Mouse (Mus musculus) embryo, embryonic 10 days (tissue): ENCODE results near the gene Gm21964.

Experiments
- DNase-seq: peaks from one replicate; pipeline ENCODE4 v3.0.0-alpha.2; 2015; ENCODE audit warnings: low spot score

Gm21964 gene

DNA sequence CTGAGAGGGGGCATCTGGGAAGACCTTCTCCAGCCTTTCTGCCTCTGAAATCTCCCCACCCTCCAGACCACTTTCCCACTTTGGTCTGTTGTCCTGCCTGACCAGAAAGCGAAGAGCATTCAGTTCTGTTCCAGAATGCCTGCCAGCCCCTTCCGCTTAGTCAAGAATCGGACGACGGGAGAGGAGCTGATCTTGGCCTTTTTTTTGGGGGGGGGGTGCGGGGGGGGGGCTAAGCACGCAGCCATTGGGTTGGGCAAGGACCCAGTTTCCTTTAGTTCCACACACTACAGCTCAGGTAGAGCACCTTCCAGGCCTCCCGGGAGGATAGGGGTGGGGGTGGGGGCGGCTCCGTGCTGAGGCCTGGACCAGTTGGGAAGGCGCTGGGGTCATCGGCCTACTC lies at the start of gene Gm21964:
TSS of gene Gm21964 (plus strand) at position 301 of the 400 bp plus-strand sequence.
- no peak for DNase-seq

DNA sequence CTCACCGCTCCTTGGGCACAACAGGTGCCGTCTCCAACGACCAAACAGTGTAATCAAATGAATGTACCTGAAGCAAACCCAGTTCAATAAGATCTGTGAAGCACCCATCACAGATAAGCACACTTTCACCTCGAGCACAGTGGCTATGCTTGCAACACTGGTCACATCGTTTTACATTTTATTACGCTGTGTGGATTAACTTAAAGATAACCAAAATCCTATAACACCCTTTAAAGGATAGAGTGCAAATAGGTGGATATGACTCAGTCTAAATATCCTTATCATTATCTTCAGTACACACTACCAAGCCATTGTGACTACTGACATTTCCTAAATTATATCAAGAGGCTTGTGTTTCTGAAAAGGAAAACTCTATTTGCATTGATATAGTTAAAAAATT lies 49.8 kb upstream of the Gm21964 start:
- no peak for DNase-seq

DNA sequence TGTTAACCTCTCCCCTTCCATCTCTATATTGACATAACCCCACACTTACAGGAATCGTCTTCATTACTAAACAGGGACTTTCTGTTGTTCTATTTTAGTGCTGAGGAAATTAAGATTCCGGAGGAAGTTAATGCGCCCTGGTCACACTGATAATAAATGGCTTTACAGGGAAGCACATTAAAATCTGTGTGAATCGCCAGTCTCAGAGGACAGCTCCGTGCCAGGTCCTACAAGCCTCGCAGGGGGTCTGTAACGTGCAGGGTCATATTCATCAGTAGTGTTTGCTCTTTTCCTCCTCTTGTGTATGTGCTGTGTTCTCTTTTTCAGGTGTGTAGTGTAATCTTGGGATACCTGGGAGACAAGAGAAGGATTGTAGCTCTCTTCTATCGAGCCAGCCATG lies 42.8 kb upstream of the Gm21964 start:
- no peak for DNase-seq

DNA sequence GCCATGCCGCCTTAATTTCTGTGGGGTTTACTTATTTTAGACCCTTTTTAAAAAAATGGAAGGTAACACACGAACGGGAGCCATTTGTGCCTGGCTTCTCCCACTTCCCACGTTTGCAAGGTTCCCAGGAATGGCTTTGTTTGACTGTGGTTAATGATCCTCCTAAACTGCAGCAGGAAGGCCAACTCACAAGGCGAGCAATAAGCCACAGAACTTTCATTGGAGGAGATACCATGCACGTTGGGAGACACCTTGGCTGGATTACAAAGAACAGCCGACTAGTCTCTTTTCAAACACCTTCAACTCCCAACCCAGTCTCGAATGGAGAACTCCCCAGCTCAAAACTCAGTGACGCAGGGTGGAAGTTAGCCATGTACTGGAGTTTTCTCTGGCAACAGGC lies 36.8 kb upstream of the Gm21964 start:
- no peak for DNase-seq

DNA sequence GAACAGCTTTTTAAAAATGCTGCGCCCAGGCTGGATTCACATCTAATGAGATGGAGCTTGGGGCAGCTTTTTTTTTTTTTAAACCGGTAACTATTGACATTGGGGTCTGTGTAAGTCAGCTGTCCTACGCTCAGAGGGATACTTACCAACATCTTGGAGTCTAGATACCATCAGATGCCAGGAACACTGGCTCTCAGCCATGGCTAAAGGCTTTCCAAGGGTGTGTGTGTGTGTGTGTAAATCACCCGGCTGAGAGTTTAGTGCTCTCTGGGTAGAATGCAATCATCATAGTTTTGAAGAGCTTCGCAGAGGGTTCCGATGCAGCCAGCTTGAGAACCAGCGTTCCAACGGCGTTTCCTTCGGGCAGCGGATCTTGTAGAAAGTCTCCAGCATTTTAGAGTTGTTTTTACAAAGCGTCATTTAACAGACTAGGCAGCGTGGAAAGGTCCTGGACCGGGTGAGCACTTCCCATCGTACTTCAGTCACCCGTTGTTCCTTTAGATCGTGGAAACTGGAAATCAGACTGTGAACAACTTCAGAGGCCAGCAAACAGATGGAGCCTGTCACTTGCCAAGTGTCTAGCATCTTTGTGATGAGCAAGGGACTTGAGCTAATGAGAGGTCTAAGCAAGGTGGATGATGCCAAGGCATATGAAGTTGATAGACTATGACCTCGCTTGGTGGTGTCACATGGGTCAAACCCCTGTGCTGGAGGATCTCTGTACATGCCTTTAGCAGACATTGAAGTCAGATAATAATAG lies 36.2 kb upstream of the Gm21964 start:
- no peak for DNase-seq

DNA sequence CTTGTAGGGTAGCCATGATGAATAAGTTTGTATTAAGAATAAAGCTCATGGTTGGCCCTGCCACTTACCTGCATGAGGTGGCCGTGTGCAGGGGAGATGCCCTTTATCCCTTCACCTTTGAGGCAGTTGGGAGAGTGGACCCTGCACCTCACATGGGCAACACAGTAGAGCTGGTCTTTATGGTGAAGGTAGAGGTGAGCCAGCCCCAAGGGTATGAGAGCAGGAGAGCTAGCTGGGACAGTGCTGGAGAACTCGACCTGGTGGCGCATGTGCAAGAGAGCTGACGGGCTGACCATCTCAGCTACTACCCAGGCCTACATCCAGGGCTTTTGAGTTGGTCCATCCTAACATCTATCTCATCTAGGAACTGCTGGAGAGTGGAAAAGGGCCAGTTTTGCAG lies 35.3 kb upstream of the Gm21964 start:
- DNase-seq, result no peak

DNA sequence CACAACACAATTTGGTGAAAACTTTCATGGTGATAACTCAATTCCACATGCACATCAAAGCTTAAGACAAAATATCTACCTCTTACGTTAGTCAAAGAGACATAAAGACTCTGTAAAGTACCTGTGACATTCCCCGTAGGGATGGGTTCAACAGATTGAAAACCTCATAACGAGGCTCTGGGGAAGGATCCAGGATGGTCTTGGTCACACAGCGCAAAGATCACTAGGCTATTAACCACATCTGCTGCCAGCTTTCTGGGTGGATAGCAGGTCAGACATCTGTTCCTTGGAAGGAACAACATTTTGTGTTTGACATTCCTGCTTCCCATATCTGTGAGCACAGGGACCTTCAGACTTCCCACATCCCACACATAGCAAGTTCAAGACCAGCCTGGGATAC lies 31.3 kb upstream of the Gm21964 start:
- DNase-seq, result no peak

DNA sequence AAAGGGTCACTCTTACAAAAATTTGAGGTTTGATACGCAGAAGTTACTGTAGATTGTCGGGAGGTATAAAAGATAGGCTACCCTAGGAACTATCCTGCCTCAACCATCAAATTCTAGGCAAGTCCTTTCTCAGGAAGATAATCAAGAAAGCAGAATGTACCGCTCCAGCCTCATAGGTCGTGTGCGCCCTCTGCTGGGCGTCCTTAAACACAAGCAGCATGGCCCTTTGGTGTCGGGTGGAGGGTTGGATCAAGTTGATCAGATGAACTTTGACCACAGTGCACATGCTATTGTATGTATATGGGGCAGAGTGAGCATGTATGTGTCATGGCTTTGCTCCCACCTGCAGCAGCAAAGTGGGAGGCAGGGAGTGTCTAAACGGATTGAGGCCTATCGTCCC lies 29.4 kb upstream of the Gm21964 start:
- DNase-seq, result peak; percentile 92

DNA sequence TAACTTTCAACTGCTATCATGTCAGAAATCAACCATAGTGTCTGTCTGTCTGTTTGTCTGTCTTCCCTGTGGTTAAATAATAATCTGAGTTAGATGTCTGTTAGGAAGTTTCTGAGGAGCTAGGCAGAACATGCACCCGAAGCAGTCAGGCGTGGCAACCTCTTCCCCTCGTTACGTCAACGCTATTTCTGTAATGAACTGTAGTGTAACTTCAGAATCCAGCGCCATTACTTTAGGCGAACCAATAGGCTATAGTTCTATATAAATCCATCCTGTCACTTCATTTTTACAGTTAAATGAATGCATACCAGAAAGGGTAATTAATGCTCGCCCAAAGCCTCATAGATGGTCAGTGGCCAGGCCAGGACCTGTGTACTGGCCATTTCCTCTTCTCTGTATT lies 26.5 kb upstream of the Gm21964 start:
- no peak for DNase-seq

DNA sequence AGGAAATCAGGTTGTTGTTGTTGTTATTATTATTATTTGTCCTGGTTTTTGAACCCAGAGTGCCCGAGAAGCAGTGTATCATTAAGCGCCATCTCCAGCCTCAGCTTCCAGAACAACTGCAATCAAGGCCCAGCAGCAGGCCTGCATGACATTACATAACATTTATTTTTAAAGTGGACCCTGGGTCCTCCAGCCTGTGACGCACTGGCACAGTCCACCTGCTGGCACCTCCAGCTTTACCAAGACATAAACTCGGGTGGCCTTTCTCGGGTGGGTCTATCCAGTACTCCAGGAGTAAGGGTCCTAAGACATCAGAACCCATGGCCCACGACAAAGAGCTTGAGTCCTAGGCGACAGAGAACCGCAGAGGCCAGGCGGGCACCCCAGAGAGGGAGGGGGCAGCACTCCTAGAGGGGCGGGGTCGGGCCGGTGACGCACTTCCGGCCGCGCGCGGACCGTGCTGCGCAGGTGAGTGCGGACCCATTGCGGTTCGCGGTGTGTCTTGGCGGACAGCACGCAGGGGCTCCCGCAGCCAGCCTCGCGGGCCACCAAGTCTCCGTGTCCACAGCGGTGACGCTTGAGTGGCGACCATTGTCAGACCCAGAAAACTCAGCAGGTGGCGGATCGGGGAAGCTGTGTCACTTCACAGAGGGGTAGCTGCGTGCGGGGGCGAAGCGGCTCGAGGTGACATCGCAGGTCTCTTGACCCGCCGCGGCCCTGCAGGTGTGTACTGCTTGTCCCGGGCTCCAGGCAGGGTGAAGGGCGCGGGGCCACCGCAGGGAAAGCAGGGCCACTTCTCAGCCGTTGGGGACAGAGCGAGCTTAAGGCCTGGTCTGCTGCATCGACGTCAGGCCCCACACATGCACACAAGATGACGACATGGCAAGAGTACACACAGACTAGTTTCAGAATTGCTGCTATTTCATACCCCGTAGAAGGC lies 21.5 kb upstream of the Gm21964 start, which contains the start of gene Zfp612:
TSS of gene Zfp612 (plus strand) at position 465 of the 940 bp plus-strand sequence.
- DNase-seq, result peak; percentile 77

DNA sequence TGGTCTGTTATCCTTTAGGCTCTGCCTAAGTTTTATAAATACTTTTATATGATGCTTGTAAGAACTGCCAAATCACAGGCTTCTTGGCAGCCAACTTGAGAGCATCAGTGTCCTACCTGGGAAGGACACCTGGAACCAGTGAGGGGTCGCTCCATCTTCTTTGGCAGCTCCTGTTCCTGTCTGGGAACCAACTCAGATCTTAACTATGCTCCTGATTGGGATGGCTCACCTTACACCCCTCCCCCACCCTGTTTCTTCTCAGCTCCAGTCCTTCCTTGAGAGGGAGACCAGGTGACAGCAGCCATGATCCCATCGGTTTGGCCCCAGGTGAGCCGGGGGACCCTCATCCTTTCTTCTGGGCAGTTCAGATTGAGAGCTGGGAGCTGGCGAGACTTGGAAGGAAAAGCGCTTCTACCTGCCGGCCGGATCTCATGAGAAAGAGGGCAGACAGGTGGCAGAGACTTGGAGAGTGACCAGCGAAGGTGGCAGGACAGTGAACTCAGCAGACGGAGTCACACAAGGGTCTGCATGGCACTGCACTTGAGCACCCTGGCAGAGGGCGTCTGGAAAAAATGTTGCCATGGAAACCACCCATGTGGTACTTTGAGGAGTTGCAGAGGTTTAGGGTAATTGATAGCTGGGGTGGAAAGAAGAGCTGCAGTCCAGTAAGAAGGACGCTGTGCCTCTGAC lies 18.4 kb upstream of the Gm21964 start:
- no peak for DNase-seq

DNA sequence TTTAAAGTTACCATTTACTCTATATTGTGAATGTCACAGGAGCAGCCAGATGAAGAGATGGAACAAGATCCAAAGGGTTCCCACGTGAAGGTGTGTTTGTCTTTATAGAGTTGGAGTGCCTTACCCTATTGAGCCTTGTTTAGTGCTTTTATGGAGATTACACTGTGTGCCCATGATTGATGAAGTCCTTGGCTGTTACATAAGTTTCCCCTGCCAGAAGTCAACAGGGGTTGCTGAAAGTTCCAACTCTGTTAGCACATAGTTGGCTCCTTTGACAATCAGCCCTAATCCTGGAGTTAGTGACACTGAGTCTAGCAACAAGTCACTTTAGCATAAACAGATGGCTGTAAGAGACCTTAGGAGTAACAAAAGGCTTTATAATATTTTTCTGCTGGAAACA lies 9.1 kb upstream of the Gm21964 start:
- no peak for DNase-seq

DNA sequence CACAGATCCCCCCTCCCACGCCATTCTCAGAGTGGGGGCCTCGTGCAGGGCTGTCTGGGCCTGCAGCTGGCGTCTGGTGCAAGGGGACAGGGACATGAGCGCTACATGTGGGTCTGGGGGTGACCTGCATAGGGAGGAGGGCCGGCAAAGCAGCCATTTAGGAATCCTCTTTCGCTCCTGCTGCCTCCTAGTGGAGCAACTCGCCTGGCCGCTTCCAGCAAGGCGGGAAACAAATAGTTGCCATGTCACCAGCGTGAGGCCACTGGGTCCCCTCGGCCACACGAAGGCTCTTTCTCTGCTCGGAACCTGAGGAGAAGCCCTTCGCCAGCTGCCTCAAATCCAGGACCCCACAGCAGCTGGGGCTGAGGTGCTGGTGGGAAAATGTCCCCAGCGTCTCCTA lies 669 bp downstream of the Gm21964 start:
- no peak for DNase-seq

DNA sequence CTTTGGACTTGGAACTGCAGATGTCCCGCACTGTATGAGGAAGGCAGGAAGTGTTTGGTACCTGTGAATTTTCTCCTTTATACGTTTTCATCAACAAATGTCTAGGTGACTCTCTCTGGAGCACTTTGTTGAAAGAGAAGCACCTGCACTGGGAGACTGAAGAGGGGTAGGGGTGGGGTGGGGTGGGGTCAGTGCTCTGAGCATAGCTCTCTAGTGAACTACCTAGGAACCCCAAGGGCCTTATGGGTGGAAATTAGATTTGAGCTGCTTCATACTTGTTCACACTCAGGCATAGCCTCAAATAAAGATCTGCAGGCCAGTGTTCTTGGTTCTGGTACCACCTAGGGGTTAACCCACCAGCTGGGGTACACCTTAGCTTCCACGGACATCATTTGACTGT lies 1.6 kb downstream of the Gm21964 start, which contains the start of gene Gm17720:
TSS of gene Gm17720 (minus strand) at position 101 of the 400 bp plus-strand sequence.
- no peak for DNase-seq

DNA sequence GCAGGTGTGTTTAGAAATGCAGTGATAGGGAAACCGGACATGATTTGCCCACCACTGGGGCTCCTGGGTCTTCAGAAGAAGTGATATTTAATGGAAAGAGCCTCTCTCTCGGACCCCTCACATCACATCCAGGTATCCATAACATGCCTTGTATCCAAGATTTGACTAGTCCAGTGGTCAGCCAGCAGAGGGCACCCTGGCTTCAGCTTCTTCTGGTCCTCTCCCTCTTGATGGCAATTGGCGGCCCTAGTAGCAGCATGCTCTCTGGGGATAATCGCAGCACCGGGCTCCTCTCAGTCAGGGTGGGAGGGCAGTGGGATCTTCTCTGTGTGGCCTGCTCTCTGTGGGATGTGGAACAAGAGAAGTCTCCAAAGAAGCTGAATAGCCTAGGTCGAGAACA lies 18.7 kb downstream of the Gm21964 start:
- DNase-seq, result peak; percentile 57

DNA sequence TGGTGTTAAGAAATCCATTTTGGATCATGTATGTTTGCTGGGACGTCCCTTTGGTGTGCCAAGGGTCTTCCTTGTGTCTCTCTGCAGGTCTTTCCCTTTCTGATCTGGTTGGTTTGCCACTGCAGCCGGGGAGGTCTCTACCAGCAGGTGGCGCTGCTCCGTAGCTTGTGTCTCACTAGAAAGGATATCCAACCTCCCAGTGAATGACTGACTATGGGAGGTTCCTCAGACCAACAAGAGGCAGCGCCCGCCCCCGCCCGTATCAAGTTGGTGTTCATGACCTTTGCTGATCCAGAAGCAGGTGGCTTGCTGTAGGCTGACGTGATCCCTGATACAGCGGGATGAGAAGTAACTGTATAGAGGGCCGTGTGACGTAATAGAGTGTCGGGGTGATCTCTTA lies 29.5 kb downstream of the Gm21964 start:
- peak; percentile 88 for DNase-seq

DNA sequence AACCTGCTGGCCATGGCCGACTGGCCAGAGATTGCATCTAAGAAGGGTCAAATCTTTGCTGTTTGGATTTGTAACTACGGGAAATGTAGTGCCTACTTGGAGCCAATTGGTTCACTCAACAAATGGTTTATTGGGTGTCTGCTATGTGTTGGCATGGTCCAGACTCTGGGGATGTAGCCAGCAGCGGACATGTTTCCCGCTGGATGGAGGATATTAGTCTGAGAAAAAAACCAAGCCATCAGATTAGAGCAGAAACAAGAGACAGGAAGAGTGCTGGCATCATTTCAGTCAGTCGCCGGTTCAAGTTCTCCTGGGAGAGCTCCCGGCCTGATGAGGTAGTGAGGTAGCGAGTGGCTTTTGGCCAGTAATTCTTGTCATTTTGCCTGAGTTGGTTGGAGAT lies 33.2 kb downstream of the Gm21964 start:
- no peak for DNase-seq

DNA sequence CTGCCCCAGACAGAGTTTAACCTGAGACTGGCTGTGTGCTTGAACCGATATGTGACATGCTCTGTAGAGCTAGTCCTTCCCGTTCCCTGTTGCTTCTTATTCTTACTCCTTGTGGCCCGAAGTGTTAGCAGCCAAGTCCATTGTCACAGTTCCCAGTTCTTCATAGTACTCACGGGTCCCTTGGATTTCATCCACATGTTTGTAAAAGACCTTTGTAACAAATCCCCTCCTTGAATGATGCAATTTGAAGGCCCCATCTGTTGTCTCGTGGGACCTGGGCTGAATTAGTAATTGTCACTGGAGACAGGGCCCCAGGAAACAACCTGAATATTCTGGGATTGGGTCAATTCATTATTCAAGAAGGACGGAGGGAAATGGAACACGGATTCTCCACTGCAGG lies 34.5 kb downstream of the Gm21964 start:
- DNase-seq, result no peak

DNA sequence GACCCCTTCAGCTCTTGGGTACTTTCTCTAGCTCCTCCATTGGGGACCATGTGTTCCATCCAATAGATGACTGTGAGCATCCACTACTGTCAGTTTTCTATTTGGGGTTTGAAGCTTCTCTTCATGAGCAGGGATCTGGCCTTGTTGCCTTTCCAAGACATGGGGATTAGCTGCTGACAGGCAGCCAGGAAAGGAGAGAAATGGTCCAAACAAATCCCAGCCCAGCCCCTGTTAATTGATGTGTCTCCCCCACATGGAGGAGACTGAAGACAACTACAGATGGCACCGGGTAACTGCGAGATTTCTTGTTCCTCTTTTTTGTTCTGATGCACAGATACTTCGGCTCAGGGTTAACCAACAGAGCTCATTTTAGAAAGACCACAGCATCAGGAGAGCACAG lies 39.1 kb downstream of the Gm21964 start:
- DNase-seq, result no peak

DNA sequence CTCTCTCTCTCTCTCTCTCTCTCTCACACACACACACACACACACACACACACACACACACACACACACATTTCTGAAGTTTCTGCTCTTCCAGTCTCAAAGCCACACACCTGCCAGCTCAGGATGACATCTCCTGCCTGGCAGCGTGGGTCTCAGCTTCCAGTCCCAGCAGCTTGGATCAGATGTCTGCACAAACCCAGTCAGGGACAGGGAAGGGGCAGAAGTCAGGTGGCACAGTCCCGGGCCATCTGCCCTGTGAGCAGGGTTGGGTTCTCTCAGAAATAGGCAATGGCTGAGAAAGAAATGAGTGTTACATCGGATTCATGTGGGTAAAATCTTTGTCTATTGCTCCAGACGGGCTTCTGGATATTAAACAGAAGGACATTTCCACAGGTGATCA lies 39.8 kb downstream of the Gm21964 start:
- no peak for DNase-seq

DNA sequence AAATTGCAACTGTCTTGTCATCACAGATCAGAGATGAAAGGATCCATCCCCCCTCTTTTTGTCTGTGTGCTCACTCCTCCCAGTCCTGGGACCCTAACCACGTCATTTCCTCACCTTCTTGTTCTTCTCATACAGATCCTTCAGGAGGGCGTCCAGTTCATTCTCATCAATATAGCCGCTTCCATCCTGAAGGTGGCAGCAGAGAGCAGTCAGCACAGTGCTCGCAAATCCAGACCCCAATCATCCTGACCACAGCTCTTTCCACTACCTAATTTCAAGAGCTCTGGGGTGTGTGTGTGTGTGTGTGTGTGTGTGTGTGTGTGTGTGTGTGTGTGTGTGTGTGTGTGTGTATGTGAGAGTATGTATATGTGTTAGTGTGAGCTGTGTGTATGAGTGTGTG lies 44.5 kb downstream of the Gm21964 start:
- peak; percentile 85 for DNase-seq

DNA sequence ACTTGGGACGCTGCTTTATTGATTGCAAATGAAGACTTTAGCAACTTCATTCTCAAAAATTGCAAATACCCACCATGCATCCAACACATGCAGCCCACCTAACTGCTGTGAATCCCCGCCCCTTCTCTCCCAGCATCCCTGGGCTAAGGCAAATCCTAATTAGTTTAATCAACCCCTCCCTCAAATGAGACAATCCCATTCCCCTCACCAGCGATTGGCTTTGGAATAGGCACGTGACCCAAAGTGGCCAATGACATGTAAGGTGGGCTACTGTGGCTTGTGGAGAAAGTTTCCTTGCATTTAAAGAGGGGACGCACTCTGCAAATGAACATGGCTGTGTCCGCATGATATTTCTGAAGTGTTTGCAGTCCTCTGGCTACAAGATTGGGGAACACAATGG lies 51.9 kb downstream of the Gm21964 start:
- DNase-seq, result no peak
